Comparison of ENCODE assay signal across 8 mouse cellular contexts in genomic region chr11:23124198-23124951, GRCm38 (mm10).
DNase-seq lines count a peak whose midpoint lies in the region; ATAC-seq lines count a peak whose summit lies in the region.

No protein-coding gene starts in this region.

- peak overlapping the region; percentile 44 for H3K9ac ChIP-seq in forebrain, embryonic 16.5 days (replicated peaks; ENCODE audit: low read depth, low read length)
- H3K9ac ChIP-seq in hindbrain, embryonic 14.5 days = peak overlapping the region; percentile 36
- peak overlapping the region; percentile 59 for H3K9ac ChIP-seq in limb, embryonic 13.5 days
- peak overlapping the region; percentile 56 for H3K9ac ChIP-seq in midbrain, embryonic 13.5 days (replicated peaks)
- H3K9ac ChIP-seq in stomach, embryonic 14.5 days (replicated peaks; ENCODE audit: low read depth, low read length) = no peak overlapping the region; the same call in 1 of the 2 replicates

- peak overlapping the region; percentile 79 for H3K4me2 ChIP-seq in forebrain, embryonic 16.5 days (ENCODE audit: low read length)
- peak overlapping the region; percentile 61 for H3K4me2 ChIP-seq in hindbrain, embryonic 14.5 days (replicated peaks)
- H3K4me2 ChIP-seq in limb, embryonic 13.5 days (replicated peaks) = peak overlapping the region; percentile 70
- H3K4me2 ChIP-seq in midbrain, embryonic 13.5 days (replicated peaks) = peak overlapping the region; percentile 73
- peak overlapping the region; percentile 46 for H3K4me2 ChIP-seq in stomach, embryonic 14.5 days (replicated peaks; ENCODE audit: low read depth, low read length)

- peak overlapping the region; percentile 47 for H3K4me3 ChIP-seq in forebrain, embryonic 16.5 days (replicated peaks; ENCODE audit: low read length)
- H3K4me3 ChIP-seq in hindbrain, embryonic 14.5 days (replicated peaks; ENCODE audit: low read length) = peak overlapping the region; percentile 29
- peak overlapping the region; percentile 41 for H3K4me3 ChIP-seq in limb, embryonic 13.5 days
- peak overlapping the region; percentile 42 for H3K4me3 ChIP-seq in midbrain, embryonic 13.5 days (replicated peaks)
- peak overlapping the region; percentile 26 for H3K4me3 ChIP-seq in stomach, embryonic 14.5 days (ENCODE audit: low read depth, low read length)

- H3K27ac ChIP-seq in forebrain, embryonic 16.5 days (ENCODE audit: low read length) = no peak overlapping the region
- no peak overlapping the region for H3K27ac ChIP-seq in hindbrain, embryonic 14.5 days
- H3K27ac ChIP-seq in limb, embryonic 13.5 days = no peak overlapping the region
- H3K27ac ChIP-seq in midbrain, embryonic 13.5 days = no peak overlapping the region
- H3K27ac ChIP-seq in stomach, embryonic 14.5 days (ENCODE audit: low read length) = no peak overlapping the region

- peaks cover 5% of the 10 kb centered on the region; the same call in 1 of the 2 replicates for H3K4me1 ChIP-seq in forebrain, embryonic 16.5 days (replicated peaks; ENCODE audit: control insufficient read depth, insufficient read depth, low read length)
- no peaks in the 10 kb centered on the region for H3K4me1 ChIP-seq in hindbrain, embryonic 14.5 days (replicated peaks; ENCODE audit: control insufficient read depth, insufficient read depth, low read length)
- peaks cover 7% of the 10 kb centered on the region; the same call in 1 of the 2 replicates for H3K4me1 ChIP-seq in limb, embryonic 13.5 days
- H3K4me1 ChIP-seq in midbrain, embryonic 13.5 days (replicated peaks) = peaks cover 8% of the 10 kb centered on the region; the same call in 1 of the 2 replicates
- H3K4me1 ChIP-seq in stomach, embryonic 14.5 days (ENCODE audit: control insufficient read depth, insufficient read depth, low read length) = 0 out of 2 replicates have a peak, but pooled peaks cover 2% of the 10 kb centered on the region

- WGBS in forebrain, embryonic 16.5 days = 2% methylated on average over 18 of the region's 25 CpGs
- 4% methylated on average over 24 of the region's 25 CpGs for WGBS in hindbrain, embryonic 14.5 days
- WGBS in limb, embryonic 13.5 days = 3% methylated on average over 25 of the region's 25 CpGs
- 3% methylated on average over 25 of the region's 25 CpGs for WGBS in midbrain, embryonic 13.5 days
- 3% methylated on average over 23 of the region's 25 CpGs for WGBS in stomach, embryonic 14.5 days

- no peaks in the 10 kb centered on the region for H3K9me3 ChIP-seq in forebrain, embryonic 16.5 days (ENCODE audit: control insufficient read depth, low read length)
- H3K9me3 ChIP-seq in hindbrain, embryonic 14.5 days (ENCODE audit: control insufficient read depth, low read length) = no peaks in the 10 kb centered on the region
- no peaks in the 10 kb centered on the region for H3K9me3 ChIP-seq in limb, embryonic 13.5 days
- no peaks in the 10 kb centered on the region for H3K9me3 ChIP-seq in midbrain, embryonic 13.5 days
- no peaks in the 10 kb centered on the region for H3K9me3 ChIP-seq in stomach, embryonic 14.5 days (ENCODE audit: control insufficient read depth, low read depth, low read length)

- no peaks in the 10 kb centered on the region for H3K27me3 ChIP-seq in forebrain, embryonic 16.5 days (replicated peaks; ENCODE audit: control insufficient read depth, insufficient read depth, low read length)
- H3K27me3 ChIP-seq in hindbrain, embryonic 14.5 days (ENCODE audit: control insufficient read depth, insufficient read depth, low read length) = no peaks in the 10 kb centered on the region
- H3K27me3 ChIP-seq in limb, embryonic 13.5 days = no peaks in the 10 kb centered on the region
- H3K27me3 ChIP-seq in midbrain, embryonic 13.5 days = no peaks in the 10 kb centered on the region
- no peaks in the 10 kb centered on the region for H3K27me3 ChIP-seq in stomach, embryonic 14.5 days (ENCODE audit: control insufficient read depth, insufficient read depth, low read length)

- peak; percentile 99 for ATAC-seq in forebrain, embryonic 16.5 days
- ATAC-seq in hindbrain, embryonic 14.5 days (ENCODE audit: low FRiP score) = peak; percentile 97
- peak; percentile 93 for ATAC-seq in limb, embryonic 13.5 days (ENCODE audit: low FRiP score, low read depth)
- ATAC-seq in midbrain, embryonic 13.5 days = peak; percentile 98
- ATAC-seq in stomach, embryonic 14.5 days (ENCODE audit: insufficient number of reproducible peaks, insufficient read depth, low FRiP score, low read depth) = peak; percentile 92

- peak; percentile 4 to 5 for DNase-seq in right cerebral cortex, adult 2 months (ENCODE audit: low spot score in 2 of 2)
- no peak for DNase-seq in right cerebral cortex, postnatal 25 days
- DNase-seq in c-Kit-positive CD71-positive TER-119-positive erythroid progenitor cells, embryonic 14.5 days (ENCODE audit: low spot score) = peak; percentile 60
- peak; percentile 73 for DNase-seq in hindbrain, embryonic 14.5 days (ENCODE audit: low spot score)

- H3K36me3 ChIP-seq in forebrain, embryonic 16.5 days (ENCODE audit: control insufficient read depth, insufficient read depth) = no peaks in the 10 kb centered on the region
- no peaks in the 10 kb centered on the region for H3K36me3 ChIP-seq in hindbrain, embryonic 14.5 days (replicated peaks; ENCODE audit: control insufficient read depth, insufficient read depth)
- H3K36me3 ChIP-seq in limb, embryonic 13.5 days = no peaks in the 10 kb centered on the region
- no peaks in the 10 kb centered on the region for H3K36me3 ChIP-seq in midbrain, embryonic 13.5 days
- no peaks in the 10 kb centered on the region for H3K36me3 ChIP-seq in stomach, embryonic 14.5 days (ENCODE audit: control insufficient read depth, insufficient read depth, low read length)
